Mouse (Mus musculus) lung, embryonic 16.5 days (tissue): ENCODE results near the gene Dcst2. TPM values are rescaled to one million over a fixed set of nuclear protein-coding genes. Genes with fewer than 3 reads are reported as not detected.

Experiments used
- ATAC-seq: fragments of 200-750 bp; cut with Nextera tagmentation; 2 replicates; pipeline ENCODE4 v1.8.0; 2017; ENCODE audit warnings: low read depth, mild to moderate bottlenecking, moderate library complexity
- H3K27ac ChIP-seq: fragments of 300-500 bp; sonication (generic); 2 replicates; pipeline ENCODE4 v1.5.1; 2014; ENCODE audit warnings: mild to moderate bottlenecking, control low read depth, low read length
- H3K27me3 ChIP-seq: fragments of 300-500 bp; sonication (generic); 2 replicates; pipeline ENCODE4 v1.6.1; 2014; ENCODE audit warnings: low read depth, low read length, mixed read lengths; ENCODE audit not compliant: control insufficient read depth, insufficient read depth
- H3K36me3 ChIP-seq: fragments of 300-500 bp; sonication (generic); 2 replicates; pipeline ENCODE4 v1.6.1; 2014; ENCODE audit warnings: low read length; ENCODE audit not compliant: control insufficient read depth, insufficient read depth
- H3K4me1 ChIP-seq: fragments of 300-500 bp; sonication (generic); replicated peaks from 2 replicates; pipeline ENCODE4 v1.6.1; 2014; ENCODE audit warnings: low read length, mixed read lengths; ENCODE audit not compliant: control insufficient read depth, insufficient read depth
- H3K4me2 ChIP-seq: fragments of 300-500 bp; sonication (generic); 2 replicates; pipeline ENCODE4 v1.6.1; 2014; ENCODE audit warnings: low read depth, low read length, control low read depth
- H3K4me3 ChIP-seq: fragments of 300-500 bp; sonication (generic); 2 replicates; pipeline ENCODE4 v1.5.1; 2014; ENCODE audit warnings: mild to moderate bottlenecking, low read length, control low read depth
- H3K9ac ChIP-seq: fragments of 300-500 bp; sonication (generic); 2 replicates; pipeline ENCODE4 v1.6.1; 2014; ENCODE audit warnings: low read length, control low read depth
- H3K9me3 ChIP-seq: fragments of 300-500 bp; sonication (generic); 2 replicates; pipeline ENCODE4 v1.6.1; 2016; ENCODE audit warnings: low read length; ENCODE audit not compliant: control insufficient read depth
- WGBS: fragments of 180-500 bp; shearing (Covaris S2); extraction: QIAGEN DNeasy Blood & Tissue Kit; methylation state at CpG from one replicate; pipeline ENCODE4 v1.1.7; 2014; 5-methylcytosine and 5-hydroxymethylcytosine counted together
- polyA plus RNA-seq: library from polyadenylated mRNA; unstranded; fragments of >200 nt; fragmentation: Nextera tagmentation; extraction: Ambion mirVana; gene quantifications from 2 replicates; pipeline ENCODE4 v1.2.1, GENCODE M21; 2015

Gene Dcst2
- polyA plus RNA-seq = 0.06 TPM in 1 of 2 replicates, not detected in the other

- WGBS = 76% methylated on average over 7 of the region's 7 CpGs
- Histone ChIP-seq H3K4me3 (no peak within 1 kb of the TSS), H3K4me1 (no peaks in the 10 kb centered on the region), H3K9me3 (no peaks in the 10 kb centered on the region), H3K9ac (no peak within 1 kb of the TSS), H3K4me2 (no peak within 1 kb of the TSS), H3K27ac (no peak within 1 kb of the TSS), H3K36me3 (no peaks in the 10 kb centered on the region), H3K27me3 (no peaks in the 10 kb centered on the region)
- ATAC-seq = no peak
These were observed at the start of gene Dcst2 for GRCm38 (mm10) chr3:89361675-89362074. TSS of gene Dcst2 (plus strand) at chr3:89361975.

- peak; percentile 71 for ATAC-seq
- Histone ChIP-seq H3K4me1 (peaks cover 19% of the 10 kb centered on the region), H3K4me3 (peak overlapping the region; percentile 49), H3K4me2 (peak overlapping the region; percentile 77), H3K36me3 (no peaks in the 10 kb centered on the region), H3K27ac (peak overlapping the region; percentile 88), H3K27me3 (peaks cover 16% of the 10 kb centered on the region), H3K9ac (no peak overlapping the region; the same call in 1 of the 2 replicates), H3K9me3 (no peaks in the 10 kb centered on the region)
- 32% methylated on average over 5 of the region's 5 CpGs for WGBS
These were observed 47.4 kb upstream of the Dcst2 start for GRCm38 (mm10) chr3:89314340-89314739.

- ATAC-seq = peak; percentile 24
- H3K27ac ChIP-seq = peak overlapping the region; percentile 88
- peak overlapping the region; percentile 68 for H3K9ac ChIP-seq
- 11% methylated on average over 2 of the region's 2 CpGs for WGBS
- no peaks in the 10 kb centered on the region for H3K9me3 ChIP-seq
- peak overlapping the region; percentile 49 for H3K4me3 ChIP-seq
- peaks cover 20% of the 10 kb centered on the region for H3K27me3 ChIP-seq
- H3K4me1 ChIP-seq = peaks cover 24% of the 10 kb centered on the region
- peak overlapping the region; percentile 77 for H3K4me2 ChIP-seq
- no peaks in the 10 kb centered on the region for H3K36me3 ChIP-seq
These were observed 47.0 kb upstream of the Dcst2 start for GRCm38 (mm10) chr3:89314791-89315190.

GRCm38 (mm10) chr3:89315195-89315929 lies 46.4 kb upstream of the Dcst2 start:
- Histone ChIP-seq H3K4me3 (peak overlapping the region; percentile 49), H3K36me3 (no peaks in the 10 kb centered on the region), H3K9me3 (no peaks in the 10 kb centered on the region), H3K27ac (peak overlapping the region; percentile 88), H3K9ac (peak overlapping the region; percentile 68), H3K4me2 (peak overlapping the region; percentile 77), H3K27me3 (peaks cover 25% of the 10 kb centered on the region), H3K4me1 (peaks cover 30% of the 10 kb centered on the region)
- ATAC-seq = peak; percentile 36
- 4% methylated on average over 26 of the region's 26 CpGs for WGBS

GRCm38 (mm10) chr3:89315930-89316831 lies 45.6 kb upstream of the Dcst2 start:
- Histone ChIP-seq H3K4me2 (peak overlapping the region; percentile 77), H3K9me3 (no peaks in the 10 kb centered on the region), H3K4me1 (peaks cover 38% of the 10 kb centered on the region), H3K4me3 (peak overlapping the region; percentile 49), H3K27ac (peak overlapping the region; percentile 70), H3K9ac (peak overlapping the region; percentile 57), H3K27me3 (peaks cover 33% of the 10 kb centered on the region), H3K36me3 (no peaks in the 10 kb centered on the region)
- WGBS = 6% methylated on average over 40 of the region's 40 CpGs
- ATAC-seq = peak; percentile 53

GRCm38 (mm10) chr3:89316833-89317232 lies 44.9 kb upstream of the Dcst2 start:
- H3K4me1 ChIP-seq = peaks cover 44% of the 10 kb centered on the region
- H3K9me3 ChIP-seq = no peaks in the 10 kb centered on the region
- ATAC-seq = peak; percentile 54
- peaks cover 39% of the 10 kb centered on the region for H3K27me3 ChIP-seq
- peak overlapping the region; percentile 77 for H3K4me2 ChIP-seq
- H3K9ac ChIP-seq = no peak overlapping the region
- no peaks in the 10 kb centered on the region for H3K36me3 ChIP-seq
- 3% methylated on average over 4 of the region's 4 CpGs for WGBS
- 0 out of 2 replicates have a peak overlapping the region, but pooled peaks have one; percentile 49 for H3K4me3 ChIP-seq
- peak overlapping the region; percentile 70 for H3K27ac ChIP-seq

- ATAC-seq = no peak
- Histone ChIP-seq H3K27ac (no peak overlapping the region), H3K4me2 (no peak overlapping the region), H3K4me1 (peaks cover 48% of the 10 kb centered on the region), H3K27me3 (peaks cover 39% of the 10 kb centered on the region), H3K36me3 (no peaks in the 10 kb centered on the region), H3K4me3 (no peak overlapping the region), H3K9me3 (no peaks in the 10 kb centered on the region), H3K9ac (no peak overlapping the region)
- WGBS = 65% methylated on average over 6 of the region's 6 CpGs
These were observed 44.5 kb upstream of the Dcst2 start for GRCm38 (mm10) chr3:89317246-89317645.

GRCm38 (mm10) chr3:89318316-89318715 lies 43.5 kb upstream of the Dcst2 start:
- Histone ChIP-seq H3K9ac (no peak overlapping the region), H3K4me1 (peaks cover 51% of the 10 kb centered on the region), H3K4me3 (no peak overlapping the region), H3K27me3 (peaks cover 39% of the 10 kb centered on the region), H3K27ac (no peak overlapping the region), H3K4me2 (no peak overlapping the region), H3K9me3 (no peaks in the 10 kb centered on the region), H3K36me3 (no peaks in the 10 kb centered on the region)
- 60% methylated on average over 8 of the region's 8 CpGs for WGBS
- no peak for ATAC-seq
